Mouse (Mus musculus) liver, adult 2 months (tissue): Measurements from ENCODE around the gene Rint1. TPM values are rescaled to one million over a fixed set of nuclear protein-coding genes. Genes with fewer than 3 reads are reported as not detected.
A peak's percentile ranks its signal among the peaks of the same experiment; 100 is the strongest.
"Not testable (repeated sequence)": the region's sequence is repeated elsewhere in the genome, so short reads cannot be mapped to it uniquely, and the experiment has no call there.

Source experiments
- DNase-seq: peaks from one replicate; pipeline ENCODE4 v3.0.0-alpha.2; 2011; ENCODE audit warnings: low read depth, low spot score; ENCODE audit errors: extremely low read depth
- H3K27ac ChIP-seq: fragments of 200-500 bp; replicated peaks from 2 replicates; pipeline ENCODE4 v1.5.1; 2012; ENCODE audit warnings: low read depth, mild to moderate bottlenecking, control low read depth, inconsistent platforms, low read length; ENCODE audit not compliant: insufficient read depth
- H3K27me3 ChIP-seq: fragments of 200-500 bp; 2 replicates; pipeline ENCODE4 v1.6.1; 2012; ENCODE audit warnings: mild to moderate bottlenecking, moderate library complexity, low read length, inconsistent platforms; ENCODE audit not compliant: control insufficient read depth, insufficient read depth
- H3K36me3 ChIP-seq: fragments of 200-500 bp; 2 replicates; pipeline ENCODE4 v1.6.1; 2012; ENCODE audit warnings: low read length, inconsistent platforms; ENCODE audit not compliant: control insufficient read depth, insufficient read depth
- H3K4me1 ChIP-seq: fragments of 200-500 bp; 2 replicates; pipeline ENCODE4 v1.6.1; 2011; ENCODE audit warnings: low read length; ENCODE audit not compliant: control insufficient read depth, insufficient read depth
- H3K4me3 ChIP-seq: fragments of 200-500 bp; 2 replicates; pipeline ENCODE4 v1.5.1; 2011; ENCODE audit warnings: low read depth, mild to moderate bottlenecking, control low read depth, low read length, moderate library complexity; ENCODE audit not compliant: insufficient read depth
- H3K79me2 ChIP-seq: fragments of 200-500 bp; 2 replicates; pipeline ENCODE4 v1.6.1; 2012; ENCODE audit warnings: inconsistent platforms, mild to moderate bottlenecking, low read length, moderate library complexity; ENCODE audit not compliant: control insufficient read depth, insufficient read depth
- H3K9ac ChIP-seq: fragments of 200-500 bp; 2 replicates; pipeline ENCODE4 v1.6.1; 2012; ENCODE audit warnings: low read depth, mild to moderate bottlenecking, control low read depth, inconsistent platforms, low read length
- CTCF ChIP-seq: fragments of 200-500 bp; IDR thresholded peaks from 2 replicates; pipeline ENCODE4 v1.5.1; 2011; ENCODE audit warnings: low read depth, low read length, control low read depth
- POLR2A ChIP-seq: fragments of 200-500 bp; IDR thresholded peaks from 2 replicates; pipeline ENCODE4 v1.6.1; 2011; ENCODE audit warnings: low read length, control low read depth; ENCODE audit not compliant: insufficient read depth; ENCODE audit errors: extremely low read depth
- WGBS: fragments of 180-500 bp; shearing (Covaris S2); methylation state at CpG from one replicate; pipeline ENCODE4 v1.1.7; 2018; 5-methylcytosine and 5-hydroxymethylcytosine counted together
- polyA plus RNA-seq: library from polyadenylated mRNA; depleted of rRNA; stranded (reverse); fragments of >200 nt; gene quantifications from 2 replicates; pipeline ENCODE4 v1.2.3, GENCODE M21; 2012
- total RNA-seq: library from RNA; depleted of rRNA; stranded (reverse); fragments of >200 nt; gene quantifications from 2 replicates; pipeline ENCODE4 v1.2.3, GENCODE M21; 2014

The Rint1 gene
- total and polyA plus RNA-seq, 2 experiments = 13.6 TPM

DNA sequence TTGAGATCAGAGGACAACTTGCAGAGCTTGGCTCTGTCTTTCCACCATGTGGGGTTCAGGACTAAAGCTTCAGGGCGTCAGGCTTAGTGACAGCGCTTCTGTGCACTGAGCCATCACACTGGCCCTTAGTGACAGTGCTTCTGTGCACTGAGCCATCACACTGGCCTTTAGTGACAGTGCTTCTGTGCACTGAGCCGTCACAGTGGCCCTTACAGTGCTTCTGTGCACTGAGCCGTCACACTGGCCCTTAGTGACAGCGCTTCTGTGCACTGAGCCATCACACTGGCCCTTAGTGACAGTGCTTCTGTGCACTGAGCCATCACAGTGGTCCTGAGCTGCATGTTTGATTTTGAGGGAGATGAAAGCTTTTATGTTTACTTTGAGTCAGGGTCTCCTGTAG, 27.3 kb downstream of the Rint1 start:
- Histone ChIP-seq H3K36me3 (peaks cover 49% of the 10 kb centered on the region), H3K4me1 (no peaks in the 10 kb centered on the region), H3K27me3 (no peaks in the 10 kb centered on the region), H3K27ac (no peak overlapping the region), H3K9ac (no peak overlapping the region), H3K79me2 (no peaks in the 10 kb centered on the region), H3K4me3 (no peak overlapping the region)
- WGBS = 98% methylated on average over 5 of the region's 5 CpGs
- no peak for DNase-seq
- TF ChIP-seq POLR2A (no peak), CTCF (no peak)

- peaks cover 37% of the 10 kb centered on the region for H3K36me3 ChIP-seq
- WGBS = 85% methylated on average over 15 of the region's 15 CpGs
- no peaks in the 10 kb centered on the region for H3K79me2 ChIP-seq
- no peak overlapping the region for H3K4me3 ChIP-seq
- no peak overlapping the region for H3K27ac ChIP-seq
- TF ChIP-seq CTCF = no peak
- no peak for TF ChIP-seq POLR2A
- H3K27me3 ChIP-seq = no peaks in the 10 kb centered on the region
- H3K9ac ChIP-seq = no peak overlapping the region
- no peak for DNase-seq
- no peaks in the 10 kb centered on the region for H3K4me1 ChIP-seq
Measured at GRCm38 (mm10) chr5:23816681-23817080, 29.2 kb downstream of the Rint1 start.

DNA sequence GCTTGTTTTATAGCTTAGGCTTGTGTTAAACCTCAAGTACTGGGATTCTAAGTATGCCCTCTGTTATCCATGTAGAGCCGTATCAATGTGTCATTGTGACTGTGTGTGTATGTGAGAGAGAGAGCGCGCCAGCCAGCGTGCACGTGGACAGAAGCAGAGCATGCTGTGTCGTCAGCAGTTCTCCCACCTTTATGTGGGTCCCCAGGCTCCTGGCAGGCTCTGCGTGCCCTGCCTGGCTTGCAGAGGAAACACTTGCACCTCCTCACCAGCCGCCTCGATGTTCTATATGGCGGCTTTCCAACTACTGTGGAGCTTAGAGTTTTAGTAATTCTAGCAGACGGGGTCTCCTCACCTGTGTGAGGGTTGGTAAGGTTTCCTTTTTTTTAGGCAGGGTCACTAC, 34.8 kb downstream of the Rint1 start:
- H3K79me2 ChIP-seq = no peaks in the 10 kb centered on the region
- H3K27me3 ChIP-seq = no peaks in the 10 kb centered on the region
- TF ChIP-seq POLR2A (no peak), CTCF (no peak)
- WGBS = 77% methylated on average over 11 of the region's 11 CpGs
- H3K4me3 ChIP-seq = no peak overlapping the region
- peaks cover 14% of the 10 kb centered on the region for H3K36me3 ChIP-seq
- H3K9ac ChIP-seq = no peak overlapping the region
- no peak overlapping the region for H3K27ac ChIP-seq
- H3K4me1 ChIP-seq = no peaks in the 10 kb centered on the region
- no peak for DNase-seq

GRCm38 (mm10) chr5:23824171-23824733, 36.7 kb downstream of the Rint1 start:
- Histone ChIP-seq H3K27me3 (no peaks in the 10 kb centered on the region), H3K4me3 (no peak overlapping the region), H3K9ac (no peak overlapping the region), H3K4me1 (no peaks in the 10 kb centered on the region), H3K36me3 (peaks cover 9% of the 10 kb centered on the region), H3K79me2 (no peaks in the 10 kb centered on the region), H3K27ac (no peak overlapping the region)
- DNase-seq = no peak
- no peak for TF ChIP-seq POLR2A
- TF ChIP-seq CTCF = no peak
- 75% methylated on average over 8 of the region's 8 CpGs for WGBS

DNA sequence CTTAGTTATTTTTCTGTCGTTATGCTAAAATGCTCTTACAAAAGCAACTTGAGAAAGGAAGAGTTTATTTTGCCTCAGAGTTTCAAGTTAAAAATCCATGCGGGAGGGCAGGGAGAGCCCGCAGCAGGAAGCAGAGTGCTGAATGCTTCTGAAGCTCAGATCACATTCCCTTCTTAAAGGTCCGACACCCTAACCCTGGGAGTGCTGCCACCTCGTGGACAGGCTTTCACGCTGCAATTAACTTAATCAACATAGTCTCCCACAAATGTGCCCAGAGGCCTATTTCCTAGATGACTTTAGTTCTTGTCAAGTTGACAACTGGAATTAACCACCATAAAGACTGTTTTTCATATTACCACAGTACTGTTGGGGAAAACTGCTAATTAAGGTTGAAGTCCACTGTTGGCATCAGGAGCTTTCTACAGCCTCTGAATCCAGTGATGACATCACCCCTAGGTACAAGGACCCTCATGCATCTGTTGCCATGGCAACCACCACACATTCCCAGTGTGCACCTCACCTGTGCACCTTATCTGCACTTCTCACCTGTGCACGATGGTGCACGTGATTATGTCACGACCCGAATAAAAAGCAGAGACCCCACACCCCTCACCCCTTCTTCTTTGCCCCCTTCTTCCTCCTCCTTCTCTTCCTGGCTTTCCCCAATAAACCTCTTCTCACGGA, 39.0 kb downstream of the Rint1 start:
- Histone ChIP-seq H3K79me2 (no peaks in the 10 kb centered on the region), H3K4me3 (no peak overlapping the region), H3K27me3 (peaks cover 4% of the 10 kb centered on the region), H3K4me1 (no peaks in the 10 kb centered on the region), H3K27ac (no peak overlapping the region), H3K36me3 (no peaks in the 10 kb centered on the region), H3K9ac (no peak overlapping the region)
- 38% methylated on average over 11 of the region's 11 CpGs for WGBS
- no peak for TF ChIP-seq POLR2A
- peak; percentile 84 for TF ChIP-seq CTCF
- DNase-seq = peak; percentile 53

GRCm38 (mm10) chr5:23830897-23831752, 43.6 kb downstream of the Rint1 start:
- H3K27me3 ChIP-seq = peaks cover 4% of the 10 kb centered on the region
- H3K9ac ChIP-seq = no peak overlapping the region
- no peaks in the 10 kb centered on the region for H3K4me1 ChIP-seq
- TF ChIP-seq CTCF (no peak), POLR2A (no peak)
- no peak overlapping the region for H3K4me3 ChIP-seq
- no peaks in the 10 kb centered on the region for H3K79me2 ChIP-seq
- DNase-seq = no peak
- H3K36me3 ChIP-seq = no peaks in the 10 kb centered on the region
- WGBS = 31% methylated on average over 58 of the region's 58 CpGs
- H3K27ac ChIP-seq = no peak overlapping the region

DNA sequence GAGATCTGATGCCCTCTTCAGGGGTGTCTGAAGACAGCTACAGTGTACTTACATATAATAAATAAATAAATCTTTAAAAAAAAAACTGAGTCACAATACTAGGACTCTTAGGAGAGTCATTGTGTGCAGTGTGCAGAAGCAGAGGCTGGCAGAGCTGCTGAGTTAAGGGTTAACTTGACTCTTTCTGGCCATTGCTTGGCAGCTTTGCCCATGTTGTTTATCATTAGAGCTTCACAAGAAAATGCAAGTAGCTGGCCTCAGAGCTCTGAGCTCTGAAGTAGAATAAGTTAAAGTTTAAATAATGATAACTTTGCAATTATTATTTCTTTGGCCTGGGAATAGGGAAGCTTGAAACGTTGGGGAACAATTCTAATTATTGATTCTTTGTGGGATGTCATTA, 48.2 kb downstream of the Rint1 start:
- WGBS = 49% methylated on average over 1 of the region's 1 CpGs
- DNase-seq, H3K27me3 ChIP-seq: not testable (repeated sequence)

More for the DNA sequence above, 48.2 kb downstream of the Rint1 start:
- not testable (repeated sequence) for H3K4me3 ChIP-seq, H3K36me3 ChIP-seq, H3K27ac ChIP-seq, H3K4me1 ChIP-seq, H3K79me2 ChIP-seq, H3K9ac ChIP-seq
